Mouse (Mus musculus): ENCODE results near the gene Anapc11.
"Not testable (repeated sequence)": the region's sequence is repeated elsewhere in the genome, so short reads cannot be mapped to it uniquely, and the experiment has no call there.

Gene Anapc11

GRCm38 (mm10) chr11:120598283-120598989 is at the start of gene Anapc11, which contains the start of gene Alyref:
TSS of gene Anapc11 (plus strand) at chr11:120598421.
TSS of gene Alyref (minus strand) at chr11:120598365.
- DNase-seq, result peak; percentile 93 to 96

GRCm38 (mm10) chr11:120548786-120549167 is 49.4 kb upstream of the Anapc11 start:
- no peak for DNase-seq

- peak; percentile 96 to 97 for DNase-seq
Observed at GRCm38 (mm10) chr11:120549168-120549945, 48.9 kb upstream of the Anapc11 start, which contains the start of gene Mcrip1. TSS of gene Mcrip1 (minus strand) at chr11:120549727.

GRCm38 (mm10) chr11:120549986-120550809 is 48.0 kb upstream of the Anapc11 start:
- DNase-seq, result no peak

- no peak for DNase-seq
Observed at GRCm38 (mm10) chr11:120550810-120551440, 47.3 kb upstream of the Anapc11 start, which contains the start of gene Ppp1r27. TSS of gene Ppp1r27 (minus strand) at chr11:120551132.

GRCm38 (mm10) chr11:120552736-120553135 is 45.5 kb upstream of the Anapc11 start:
- no peak for DNase-seq

GRCm38 (mm10) chr11:120554834-120555233 is 43.4 kb upstream of the Anapc11 start:
- no peak for DNase-seq

- DNase-seq, result no peak
Observed at GRCm38 (mm10) chr11:120555260-120555659, 43.0 kb upstream of the Anapc11 start.

GRCm38 (mm10) chr11:120558843-120559242 is 39.4 kb upstream of the Anapc11 start:
- not testable (repeated sequence) for DNase-seq

- no peak for DNase-seq
Observed at GRCm38 (mm10) chr11:120560952-120561728, 37.1 kb upstream of the Anapc11 start.

- DNase-seq, result no peak
Observed at GRCm38 (mm10) chr11:120562949-120563348, 35.3 kb upstream of the Anapc11 start.

- DNase-seq, result no peak
Observed at GRCm38 (mm10) chr11:120565114-120565513, 33.1 kb upstream of the Anapc11 start.

GRCm38 (mm10) chr11:120568324-120568723 is 29.9 kb upstream of the Anapc11 start:
- no peak for DNase-seq

GRCm38 (mm10) chr11:120571122-120571521 is 27.1 kb upstream of the Anapc11 start:
- DNase-seq, result no peak

- no peak for DNase-seq
Observed at GRCm38 (mm10) chr11:120571754-120572416, 26.3 kb upstream of the Anapc11 start.

GRCm38 (mm10) chr11:120572417-120572751 is 25.8 kb upstream of the Anapc11 start:
- DNase-seq, result peak in 1 of 2 experiments; percentile 41

GRCm38 (mm10) chr11:120572752-120573584 is 25.3 kb upstream of the Anapc11 start, which contains the start of gene P4hb:
TSS of gene P4hb (minus strand) at chr11:120573253.
- DNase-seq, result peak; percentile 100

GRCm38 (mm10) chr11:120573585-120574277 is 24.5 kb upstream of the Anapc11 start:
- no peak for DNase-seq

- no peak for DNase-seq
Observed at GRCm38 (mm10) chr11:120574278-120574600, 24.0 kb upstream of the Anapc11 start.

GRCm38 (mm10) chr11:120575046-120575445 is 23.2 kb upstream of the Anapc11 start:
- no peak for DNase-seq
